Mouse (Mus musculus): ENCODE results near the gene C5ar2. TPM values are rescaled to one million over a fixed set of nuclear protein-coding genes. Genes with fewer than 3 reads are reported as not detected.

The C5ar2 gene
- polyA plus RNA-seq, 1 experiment from 2014 or later, result 0.04 TPM

Other genes starting within 250 kb of the C5ar2 start
- gene Bicra, start 196.2 kb downstream of the C5ar2 start, polyA plus RNA-seq (2016; fragmentation: Nextera tagmentation; extraction: Ambion mirVana), result 6.9 and 8.2 TPM in 2 replicates
- not detected in 2 replicates for gene Zfp541, start 182.3 kb downstream of the C5ar2 start, polyA plus RNA-seq (2016; fragmentation: Nextera tagmentation; extraction: Ambion mirVana)
- gene Napa, start 145.7 kb downstream of the C5ar2 start, polyA plus RNA-seq (2016; fragmentation: Nextera tagmentation; extraction: Ambion mirVana), result 187 and 188 TPM in 2 replicates
- 28.8 and 30.6 TPM in 2 replicates for gene Kptn, start 124.3 kb downstream of the C5ar2 start, polyA plus RNA-seq (2016; fragmentation: Nextera tagmentation; extraction: Ambion mirVana)
- 0.21 and 0.25 TPM in 2 replicates for gene Slc8a2, start 114.3 kb downstream of the C5ar2 start, polyA plus RNA-seq (2016; fragmentation: Nextera tagmentation; extraction: Ambion mirVana)
- 80.7 and 99.3 TPM in 2 replicates for gene Meis3, start 69.1 kb downstream of the C5ar2 start, polyA plus RNA-seq (2016; fragmentation: Nextera tagmentation; extraction: Ambion mirVana)
- gene Dhx34, start 22.1 kb downstream of the C5ar2 start, polyA plus RNA-seq (2016; fragmentation: Nextera tagmentation; extraction: Ambion mirVana), result 19.9 and 20.2 TPM in 2 replicates
- 0.86 and 1.4 TPM in 2 replicates for gene C5ar1, start 15.4 kb upstream of the C5ar2 start, polyA plus RNA-seq (2016; fragmentation: Nextera tagmentation; extraction: Ambion mirVana)
- gene Inafm1, start 29.5 kb upstream of the C5ar2 start, polyA plus RNA-seq (2016; fragmentation: Nextera tagmentation; extraction: Ambion mirVana), result 6.3 and 10.0 TPM in 2 replicates
- gene Ccdc9, start 42.6 kb upstream of the C5ar2 start, polyA plus RNA-seq (2016; fragmentation: Nextera tagmentation; extraction: Ambion mirVana), result 24.6 and 34.1 TPM in 2 replicates
- 14.4 and 17.1 TPM in 2 replicates for gene Bbc3, start 64.2 kb upstream of the C5ar2 start, polyA plus RNA-seq (2016; fragmentation: Nextera tagmentation; extraction: Ambion mirVana)
- 447 and 477 TPM in 2 replicates for gene Sae1, start 143.7 kb upstream of the C5ar2 start, polyA plus RNA-seq (2016; fragmentation: Nextera tagmentation; extraction: Ambion mirVana)
- 16.9 and 17.6 TPM in 2 replicates for gene Zc3h4, start 156.8 kb upstream of the C5ar2 start, polyA plus RNA-seq (2016; fragmentation: Nextera tagmentation; extraction: Ambion mirVana)
- 54.5 and 64.7 TPM in 2 replicates for gene Tmem160, start 208.6 kb upstream of the C5ar2 start, polyA plus RNA-seq (2016; fragmentation: Nextera tagmentation; extraction: Ambion mirVana)
- gene Npas1, start 233.6 kb upstream of the C5ar2 start, polyA plus RNA-seq (2016; fragmentation: Nextera tagmentation; extraction: Ambion mirVana), result 0.32 and 0.74 TPM in 2 replicates

All from midbrain, embryonic 10.5 days (tissue).